Mouse (Mus musculus): ENCODE results near the gene Spag5. TPM values are rescaled to one million over a fixed set of nuclear protein-coding genes. Genes with fewer than 3 reads are reported as not detected.
A peak's percentile ranks its signal among the peaks of the same experiment; 100 is the strongest.

Spag5 gene
- polyA plus RNA-seq (2014; fragmentation: Nextera tagmentation; extraction: Ambion mirVana) = 5.8 and 8.7 TPM in 2 replicates

- H3K36me3 ChIP-seq (ENCODE audit: control insufficient read depth, insufficient read depth, low read length) = peaks cover 2% of the 10 kb centered on the region; the same call in 1 of the 2 replicates
- no peaks in the 10 kb centered on the region for H3K27me3 ChIP-seq (ENCODE audit: control insufficient read depth, insufficient read depth, low read length)
- WGBS = under 1% methylated on average over 49 of the region's 49 CpGs
- H3K9ac ChIP-seq (replicated peaks; ENCODE audit: low read length) = peak within 1 kb of the TSS; percentile 48
- H3K27ac ChIP-seq (replicated peaks; ENCODE audit: low read depth, low read length) = peak within 1 kb of the TSS; percentile 49; the same call in 1 of the 2 replicates
- H3K9me3 ChIP-seq (ENCODE audit: control insufficient read depth, low read length) = no peaks in the 10 kb centered on the region
- H3K4me3 ChIP-seq (replicated peaks; ENCODE audit: low read depth, low read length) = peak within 1 kb of the TSS; percentile 54
- DNase-seq = peak; percentile 95
- peaks cover 6% of the 10 kb centered on the region for H3K4me1 ChIP-seq (ENCODE audit: control insufficient read depth, insufficient read depth, low read length)
- peak within 1 kb of the TSS; percentile 98 for H3K4me2 ChIP-seq (ENCODE audit: low read length)
- peak; percentile 94 for ATAC-seq (ENCODE audit: low FRiP score, low TSS enrichment)
Observed at GRCm38 (mm10) chr11:78301357-78302084, at the start of gene Spag5. TSS of gene Spag5 (plus strand) at chr11:78301529.

DNA sequence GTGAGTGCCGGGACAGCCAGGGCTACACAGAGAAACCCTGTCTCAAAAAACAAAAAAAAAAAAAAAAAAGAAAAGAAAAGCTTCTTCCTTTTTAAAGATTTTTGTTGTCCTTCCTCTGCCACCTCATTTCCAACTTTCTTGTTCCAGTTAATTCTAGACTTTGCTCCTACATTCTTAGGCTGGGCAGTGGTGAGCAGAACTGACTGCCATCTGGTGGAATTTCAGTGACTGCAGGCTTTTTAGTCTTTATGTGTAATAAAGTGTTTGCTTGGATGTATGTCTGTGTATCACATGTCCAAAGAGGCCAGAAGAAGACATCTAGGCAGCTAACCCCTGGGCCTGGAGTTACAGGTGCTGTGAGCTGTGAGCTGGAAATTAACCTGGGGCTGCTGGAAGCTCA lies 44.7 kb upstream of the Spag5 start:
- no peak overlapping the region for H3K4me2 ChIP-seq (ENCODE audit: low read length)
- peaks cover 35% of the 10 kb centered on the region for H3K36me3 ChIP-seq (ENCODE audit: control insufficient read depth, insufficient read depth, low read length)
- peak; percentile 9 for DNase-seq
- no peaks in the 10 kb centered on the region for H3K4me1 ChIP-seq (ENCODE audit: control insufficient read depth, insufficient read depth, low read length)
- H3K4me3 ChIP-seq (replicated peaks; ENCODE audit: low read depth, low read length) = no peak overlapping the region
- H3K27me3 ChIP-seq (ENCODE audit: control insufficient read depth, insufficient read depth, low read length) = no peaks in the 10 kb centered on the region
- H3K27ac ChIP-seq (replicated peaks; ENCODE audit: low read depth, low read length) = no peak overlapping the region
- H3K9ac ChIP-seq (replicated peaks; ENCODE audit: low read length) = no peak overlapping the region
- no peaks in the 10 kb centered on the region for H3K9me3 ChIP-seq (ENCODE audit: control insufficient read depth, low read length)
- WGBS = 91% methylated on average over 1 of the region's 1 CpGs
- ATAC-seq (ENCODE audit: low FRiP score, low TSS enrichment) = no peak

DNA sequence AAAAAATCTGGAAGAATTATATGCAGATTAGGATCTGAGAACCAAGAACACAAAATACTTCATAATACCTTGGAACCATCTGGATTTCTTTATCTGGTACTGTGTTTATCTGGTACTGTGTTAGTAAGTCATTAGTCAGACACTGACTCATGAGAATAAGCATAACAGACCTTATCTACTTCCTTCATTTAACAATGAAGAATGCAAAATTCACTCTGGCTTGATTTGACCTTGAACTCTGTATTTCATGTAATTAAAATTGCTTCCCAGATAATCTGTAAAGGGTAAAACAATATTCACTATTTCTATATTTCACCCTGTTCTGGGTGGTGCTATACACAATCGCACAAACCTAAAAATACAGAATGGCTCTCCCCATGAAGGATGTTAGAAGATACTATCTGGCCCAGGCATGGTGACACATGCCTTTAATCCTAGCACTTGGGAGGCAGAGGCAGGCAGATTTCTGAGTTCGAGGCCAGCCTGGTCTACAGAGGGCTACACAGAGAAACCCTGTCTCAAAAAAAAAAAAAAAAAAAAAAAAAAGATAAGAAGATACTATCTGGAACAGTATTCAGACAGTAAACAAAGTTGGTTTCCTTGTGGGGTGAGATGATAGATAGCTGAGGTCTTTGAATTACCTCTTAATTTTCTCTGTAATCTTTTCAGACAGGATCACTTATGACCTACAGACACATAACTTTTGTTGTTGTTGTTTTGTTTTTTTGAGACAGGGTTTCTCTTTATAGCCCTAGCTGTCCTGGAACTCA lies 40.7 kb upstream of the Spag5 start:
- no peak for ATAC-seq (ENCODE audit: low FRiP score, low TSS enrichment)
- no peaks in the 10 kb centered on the region for H3K9me3 ChIP-seq (ENCODE audit: control insufficient read depth, low read length)
- 0 out of 2 replicates have a peak, but pooled peaks cover 4% of the 10 kb centered on the region for H3K4me1 ChIP-seq (ENCODE audit: control insufficient read depth, insufficient read depth, low read length)
- H3K27ac ChIP-seq (replicated peaks; ENCODE audit: low read depth, low read length) = no peak overlapping the region
- peak overlapping the region; percentile 81 for H3K4me2 ChIP-seq (ENCODE audit: low read length)
- 98% methylated on average over 2 of the region's 2 CpGs for WGBS
- H3K27me3 ChIP-seq (ENCODE audit: control insufficient read depth, insufficient read depth, low read length) = no peaks in the 10 kb centered on the region
- no peak overlapping the region for H3K9ac ChIP-seq (replicated peaks; ENCODE audit: low read length)
- DNase-seq = no peak
- H3K4me3 ChIP-seq (replicated peaks; ENCODE audit: low read depth, low read length) = peak overlapping the region; percentile 87
- H3K36me3 ChIP-seq (ENCODE audit: control insufficient read depth, insufficient read depth, low read length) = peaks cover 25% of the 10 kb centered on the region

DNA sequence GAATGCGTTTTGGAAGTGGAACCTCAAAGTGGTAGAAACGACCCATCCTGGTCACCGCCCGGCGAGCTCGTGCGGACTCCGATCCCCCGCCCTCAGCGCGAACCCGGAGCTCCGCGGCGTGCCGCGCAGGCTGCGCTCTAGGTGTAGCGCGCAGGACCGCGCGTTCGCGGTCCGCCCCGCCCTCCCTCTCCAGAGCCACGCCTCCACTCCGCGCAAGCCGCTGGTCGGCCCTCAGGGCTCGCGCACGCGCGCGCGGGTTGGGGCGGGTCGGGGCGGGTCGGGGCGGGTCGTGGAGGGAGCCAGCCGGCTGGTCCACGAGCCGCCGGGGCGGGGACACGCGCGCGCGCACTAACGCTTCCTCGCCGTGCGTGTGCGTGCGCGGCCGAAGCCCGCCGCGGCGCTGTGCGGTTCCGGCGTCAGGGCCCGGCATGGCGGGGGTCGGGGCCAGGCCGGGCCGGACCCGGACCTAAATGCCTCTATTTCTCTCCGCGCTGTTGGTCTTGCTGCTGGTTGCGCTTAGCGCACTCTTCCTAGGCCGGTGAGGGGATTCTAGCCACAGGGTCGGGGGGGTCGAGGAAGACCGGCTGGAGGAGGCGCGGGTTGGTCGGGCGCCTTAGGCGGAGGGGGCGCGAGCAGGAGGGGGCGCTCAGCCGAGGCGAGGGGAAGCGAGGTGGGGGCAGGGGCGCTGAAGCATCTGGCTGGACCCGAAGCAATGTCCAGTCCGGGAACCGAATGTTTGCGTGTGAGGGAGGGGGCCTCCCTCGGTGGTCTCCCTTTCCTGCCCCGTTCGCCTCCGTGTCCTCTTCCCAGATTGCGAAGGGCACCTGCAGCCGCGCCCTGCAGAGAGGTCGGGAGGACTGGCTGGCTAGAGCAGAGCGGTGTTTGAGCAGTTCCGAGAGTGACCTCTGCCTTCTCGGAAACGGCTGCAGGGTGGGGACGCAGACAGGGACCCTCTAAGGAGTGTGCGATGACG lies 39.7 kb upstream of the Spag5 start, which contains the start of gene 2610507B11Rik:
Gene 2610507B11Rik, plus strand, starts transcription at position 373 of the 973 bp plus-strand sequence.
- Histone ChIP-seq H3K4me3 (replicated peaks; ENCODE audit: low read depth, low read length) (peak within 1 kb of the TSS; percentile 87), H3K9me3 (ENCODE audit: control insufficient read depth, low read length) (no peaks in the 10 kb centered on the region), H3K4me1 (ENCODE audit: control insufficient read depth, insufficient read depth, low read length) (0 out of 2 replicates have a peak, but pooled peaks cover 4% of the 10 kb centered on the region), H3K36me3 (ENCODE audit: control insufficient read depth, insufficient read depth, low read length) (peaks cover 30% of the 10 kb centered on the region), H3K4me2 (ENCODE audit: low read length) (peak within 1 kb of the TSS; percentile 81), H3K27me3 (ENCODE audit: control insufficient read depth, insufficient read depth, low read length) (no peaks in the 10 kb centered on the region), H3K9ac (replicated peaks; ENCODE audit: low read length) (peak within 1 kb of the TSS; percentile 76), H3K27ac (replicated peaks; ENCODE audit: low read depth, low read length) (peak within 1 kb of the TSS; percentile 82)
- DNase-seq (peak; percentile 98), ATAC-seq (ENCODE audit: low FRiP score, low TSS enrichment) (peak; percentile 97)
- WGBS = under 1% methylated on average over 96 of the region's 115 CpGs

DNA sequence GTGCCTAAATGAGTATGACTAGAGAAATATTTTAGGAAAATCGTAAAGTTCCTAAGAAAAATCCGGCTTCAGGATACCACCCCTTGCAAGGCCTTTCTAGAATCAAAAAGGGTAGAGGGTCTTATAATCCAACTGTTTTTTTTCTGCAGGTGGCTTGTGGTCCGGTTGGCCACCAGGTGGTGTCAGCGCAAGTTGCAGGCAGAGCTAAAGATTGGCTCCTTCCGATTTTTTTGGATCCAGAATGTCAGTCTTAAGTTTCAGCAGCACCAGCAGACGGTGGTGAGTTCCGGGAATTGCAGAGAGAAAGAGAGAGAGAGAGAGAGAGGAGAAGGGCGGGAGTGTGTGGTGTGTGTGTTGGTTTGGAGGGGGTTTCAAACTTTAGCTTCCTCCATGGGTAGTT lies 38.8 kb upstream of the Spag5 start:
- no peaks in the 10 kb centered on the region for H3K9me3 ChIP-seq (ENCODE audit: control insufficient read depth, low read length)
- ATAC-seq (ENCODE audit: low FRiP score, low TSS enrichment) (no peak), DNase-seq (peak; percentile 81)
- 0 out of 2 replicates have a peak, but pooled peaks cover 4% of the 10 kb centered on the region for H3K4me1 ChIP-seq (ENCODE audit: control insufficient read depth, insufficient read depth, low read length)
- H3K36me3 ChIP-seq (ENCODE audit: control insufficient read depth, insufficient read depth, low read length) = peaks cover 39% of the 10 kb centered on the region
- H3K27me3 ChIP-seq (ENCODE audit: control insufficient read depth, insufficient read depth, low read length) = no peaks in the 10 kb centered on the region
- H3K4me2 ChIP-seq (ENCODE audit: low read length) = peak overlapping the region; percentile 81
- peak overlapping the region; percentile 76; the same call in 1 of the 2 replicates for H3K9ac ChIP-seq (replicated peaks; ENCODE audit: low read length)
- peak overlapping the region; percentile 87 for H3K4me3 ChIP-seq (replicated peaks; ENCODE audit: low read depth, low read length)
- H3K27ac ChIP-seq (replicated peaks; ENCODE audit: low read depth, low read length) = no peak overlapping the region
- 5% methylated on average over 8 of the region's 8 CpGs for WGBS

- WGBS = 97% methylated on average over 6 of the region's 6 CpGs
- H3K4me1 ChIP-seq (ENCODE audit: control insufficient read depth, insufficient read depth, low read length) = 0 out of 2 replicates have a peak, but pooled peaks cover 4% of the 10 kb centered on the region
- ATAC-seq (ENCODE audit: low FRiP score, low TSS enrichment) = no peak
- peaks cover 66% of the 10 kb centered on the region for H3K36me3 ChIP-seq (ENCODE audit: control insufficient read depth, insufficient read depth, low read length)
- no peaks in the 10 kb centered on the region for H3K27me3 ChIP-seq (ENCODE audit: control insufficient read depth, insufficient read depth, low read length)
- H3K9ac ChIP-seq (replicated peaks; ENCODE audit: low read length) = no peak overlapping the region
- H3K4me3 ChIP-seq (replicated peaks; ENCODE audit: low read depth, low read length) = no peak overlapping the region
- DNase-seq = no peak
- no peaks in the 10 kb centered on the region for H3K9me3 ChIP-seq (ENCODE audit: control insufficient read depth, low read length)
- H3K27ac ChIP-seq (replicated peaks; ENCODE audit: low read depth, low read length) = no peak overlapping the region
- H3K4me2 ChIP-seq (ENCODE audit: low read length) = no peak overlapping the region
Observed at GRCm38 (mm10) chr11:78265571-78265970, 35.8 kb upstream of the Spag5 start.

DNA sequence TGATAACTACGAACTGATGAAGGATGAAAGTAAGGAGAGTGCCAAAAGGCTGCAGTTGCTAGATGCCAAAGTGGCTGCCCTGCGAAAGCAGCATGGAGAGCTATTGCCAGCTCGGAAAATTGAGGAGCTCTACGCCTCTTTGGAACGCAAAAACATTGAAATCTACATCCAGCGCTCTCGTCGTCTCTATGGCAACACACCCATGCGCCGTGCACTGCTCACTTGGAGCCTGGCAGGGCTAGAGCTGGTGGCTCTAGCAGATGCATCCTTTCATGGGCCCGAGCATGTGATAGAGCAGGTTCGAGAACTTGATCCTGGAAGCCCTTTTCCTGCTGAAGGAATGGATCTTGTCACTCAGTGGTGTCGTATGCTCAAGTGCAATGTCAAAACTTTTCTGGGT lies 29.3 kb upstream of the Spag5 start:
- 90% methylated on average over 13 of the region's 13 CpGs for WGBS
- H3K27me3 ChIP-seq (ENCODE audit: control insufficient read depth, insufficient read depth, low read length) = no peaks in the 10 kb centered on the region
- ATAC-seq (ENCODE audit: low FRiP score, low TSS enrichment) (no peak), DNase-seq (no peak)
- no peak overlapping the region for H3K9ac ChIP-seq (replicated peaks; ENCODE audit: low read length)
- H3K9me3 ChIP-seq (ENCODE audit: control insufficient read depth, low read length) = no peaks in the 10 kb centered on the region
- H3K36me3 ChIP-seq (ENCODE audit: control insufficient read depth, insufficient read depth, low read length) = peaks cover 94% of the 10 kb centered on the region
- no peaks in the 10 kb centered on the region for H3K4me1 ChIP-seq (ENCODE audit: control insufficient read depth, insufficient read depth, low read length)
- H3K4me3 ChIP-seq (replicated peaks; ENCODE audit: low read depth, low read length) = no peak overlapping the region
- no peak overlapping the region for H3K4me2 ChIP-seq (ENCODE audit: low read length)
- no peak overlapping the region for H3K27ac ChIP-seq (replicated peaks; ENCODE audit: low read depth, low read length)

GRCm38 (mm10) chr11:78275596-78275995 lies 25.7 kb upstream of the Spag5 start:
- H3K4me2 ChIP-seq (ENCODE audit: low read length) = no peak overlapping the region
- 100% methylated on average over 1 of the region's 1 CpGs for WGBS
- peaks cover 98% of the 10 kb centered on the region for H3K36me3 ChIP-seq (ENCODE audit: control insufficient read depth, insufficient read depth, low read length)
- H3K9me3 ChIP-seq (ENCODE audit: control insufficient read depth, low read length) = no peaks in the 10 kb centered on the region
- no peaks in the 10 kb centered on the region for H3K27me3 ChIP-seq (ENCODE audit: control insufficient read depth, insufficient read depth, low read length)
- H3K9ac ChIP-seq (replicated peaks; ENCODE audit: low read length) = no peak overlapping the region
- ATAC-seq (ENCODE audit: low FRiP score, low TSS enrichment) (no peak), DNase-seq (no peak)
- H3K4me3 ChIP-seq (replicated peaks; ENCODE audit: low read depth, low read length) = no peak overlapping the region
- H3K27ac ChIP-seq (replicated peaks; ENCODE audit: low read depth, low read length) = no peak overlapping the region
- H3K4me1 ChIP-seq (ENCODE audit: control insufficient read depth, insufficient read depth, low read length) = no peaks in the 10 kb centered on the region

All from midbrain, embryonic 14.5 days (tissue).